Mouse (Mus musculus) activated CD4-positive, CD25-positive, alpha-beta regulatory T cell, adult 9 weeks (primary cell): ENCODE results near the gene Lats1. TPM values are rescaled to one million over a fixed set of nuclear protein-coding genes. Genes with fewer than 3 reads are reported as not detected.

Experiments
- polyA plus RNA-seq: library from polyadenylated mRNA; unstranded; fragments of 100-300 nt; shearing (Covaris generic); gene quantifications from one replicate; pipeline ENCODE4 v1.2.1, GENCODE M21; 2017

Gene Lats1
- 3.4 TPM for polyA plus RNA-seq

DNA sequence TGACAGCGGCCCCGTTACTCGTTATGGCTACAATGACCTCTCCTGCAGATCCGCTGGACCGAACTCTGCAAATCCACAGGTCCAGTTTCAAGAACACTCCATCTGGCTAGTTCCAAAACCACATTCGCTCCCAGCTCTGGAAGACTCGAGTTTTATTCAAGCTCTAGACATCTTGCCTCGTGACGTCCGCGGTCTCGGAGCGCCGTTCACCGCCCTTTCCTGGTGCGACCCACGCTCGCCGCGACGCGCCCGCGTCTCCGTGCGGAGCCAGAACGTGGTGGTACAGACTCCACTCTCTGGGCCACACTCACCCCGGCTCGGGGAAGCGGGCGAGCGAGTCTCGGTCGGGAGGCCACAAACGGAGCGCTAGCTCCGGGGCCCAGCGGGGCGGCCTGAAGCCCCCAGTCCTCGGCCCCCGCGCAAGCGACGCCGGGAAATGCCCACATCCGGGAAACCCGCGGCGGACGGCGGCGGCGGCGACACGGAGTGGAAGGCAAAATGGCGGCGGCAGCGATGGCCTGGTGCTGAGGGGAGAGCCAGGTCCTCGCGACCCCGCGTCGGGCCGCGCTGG, at the start of gene Lats1, which contains the start of gene Pcmt1:
Gene Lats1, plus strand, starts transcription at position 484 of the 571 bp plus-strand sequence.
Gene Pcmt1, minus strand, starts transcription at position 406 of the 571 bp plus-strand sequence.

DNA sequence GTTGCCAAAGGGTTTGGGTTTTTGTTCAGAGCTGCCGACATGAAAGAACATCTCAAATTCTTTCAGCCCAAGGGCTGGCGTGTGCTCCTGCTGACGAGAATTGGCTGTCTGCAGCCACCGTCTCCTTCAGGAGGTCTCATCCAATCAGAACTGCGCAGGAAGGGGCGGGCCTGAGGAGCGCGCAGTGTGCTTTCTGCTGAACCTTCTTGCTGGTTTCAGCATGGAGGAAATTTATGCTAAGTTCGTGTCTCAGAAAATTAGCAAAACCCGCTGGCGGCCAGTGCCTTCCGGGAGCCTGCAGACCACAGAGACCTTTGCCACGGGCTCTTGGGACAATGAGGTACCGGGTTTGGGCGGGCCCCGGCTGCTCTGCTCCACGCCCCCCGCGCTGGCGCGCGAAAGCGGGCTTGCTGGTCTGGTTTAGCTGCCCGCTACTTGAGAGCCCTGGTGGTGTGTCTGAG, 13.6 kb upstream of the Lats1 start, which contains the start of gene Nup43:
Gene Nup43, plus strand, starts transcription at position 162 of the 461 bp plus-strand sequence.

DNA sequence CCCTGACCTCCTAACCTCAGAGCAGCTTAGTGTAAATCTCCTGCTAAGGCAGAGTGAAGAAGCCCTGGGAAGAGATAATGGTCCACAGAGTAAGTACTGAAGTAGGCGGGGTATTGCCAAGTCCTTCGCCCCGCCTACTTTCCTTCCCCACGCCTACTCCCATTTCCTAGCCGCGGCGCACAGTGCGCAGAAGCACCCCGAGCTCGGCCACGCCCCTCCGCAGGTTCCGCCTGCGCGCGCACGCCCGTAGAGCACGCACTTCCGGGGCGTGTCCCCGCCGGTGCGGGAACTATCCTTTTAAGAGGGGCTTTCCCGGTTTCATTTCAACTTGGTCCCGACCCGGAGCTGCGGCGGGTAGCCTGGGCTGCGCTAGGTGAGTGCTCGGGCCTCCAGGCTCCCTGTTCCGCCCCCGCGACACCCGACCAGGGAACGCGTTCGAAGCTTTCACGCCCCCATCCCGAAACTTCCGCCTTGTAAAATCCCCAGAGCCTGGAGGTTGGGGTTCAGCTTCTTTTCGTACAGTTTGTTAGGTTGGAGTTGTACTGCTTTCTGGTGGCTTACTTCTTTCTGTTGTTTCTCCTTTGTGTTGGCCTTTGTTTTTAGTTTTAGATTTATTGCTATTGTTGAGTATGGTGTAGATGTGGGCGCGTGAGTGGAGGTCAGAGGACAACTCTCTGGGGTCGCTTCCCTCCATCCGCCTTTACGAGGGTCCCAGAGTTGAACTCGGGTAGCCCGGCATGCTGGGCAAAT, 44.9 kb downstream of the Lats1 start, which contains the start of gene Katna1:
Gene Katna1, plus strand, starts transcription at position 250 of the 750 bp plus-strand sequence.

Other genes starting within 250 kb of the Lats1 start
- gene Ulbp1, start 207.6 kb upstream of the Lats1 start, polyA plus RNA-seq = 8.7 TPM
- 0.13 TPM for gene Lrp11, start 91.4 kb upstream of the Lats1 start, polyA plus RNA-seq
- 21.6 TPM for gene Nup43, start 13.7 kb upstream of the Lats1 start, polyA plus RNA-seq
- 112 TPM for gene Pcmt1, start 78 bp upstream of the Lats1 start, polyA plus RNA-seq
- gene Katna1, start 44.8 kb downstream of the Lats1 start, polyA plus RNA-seq = 99.9 TPM
- gene Ginm1, start 111.6 kb downstream of the Lats1 start, polyA plus RNA-seq = 59.6 TPM
- gene Ppil4, start 111.7 kb downstream of the Lats1 start, polyA plus RNA-seq = 101 TPM
- 23.4 TPM for gene Zc3h12d, start 151.3 kb downstream of the Lats1 start, polyA plus RNA-seq